Mouse (Mus musculus) cerebral cortex, adult 2 months (tissue): ENCODE results near the gene H2-M10.3.

ENCODE experiments used
- WGBS: fragments of 180-500 bp; shearing (Covaris S2); methylation state at CpG from one replicate; pipeline ENCODE4 v1.1.7; 2018; 5-methylcytosine and 5-hydroxymethylcytosine counted together

H2-M10.3 gene

GRCm38 (mm10) chr17:36368317-36368716, at the start of gene H2-M10.3:
Gene H2-M10.3, minus strand, starts transcription at chr17:36368417.
- WGBS = 93% methylated on average over 2 of the region's 2 CpGs

GRCm38 (mm10) chr17:36417416-36417815, 49.2 kb upstream of the H2-M10.3 start:
- WGBS = 60% methylated on average over 2 of the region's 2 CpGs

- 72% methylated on average over 1 of the region's 1 CpGs for WGBS
Measured at GRCm38 (mm10) chr17:36415407-36415806, 47.2 kb upstream of the H2-M10.3 start.

DNA sequence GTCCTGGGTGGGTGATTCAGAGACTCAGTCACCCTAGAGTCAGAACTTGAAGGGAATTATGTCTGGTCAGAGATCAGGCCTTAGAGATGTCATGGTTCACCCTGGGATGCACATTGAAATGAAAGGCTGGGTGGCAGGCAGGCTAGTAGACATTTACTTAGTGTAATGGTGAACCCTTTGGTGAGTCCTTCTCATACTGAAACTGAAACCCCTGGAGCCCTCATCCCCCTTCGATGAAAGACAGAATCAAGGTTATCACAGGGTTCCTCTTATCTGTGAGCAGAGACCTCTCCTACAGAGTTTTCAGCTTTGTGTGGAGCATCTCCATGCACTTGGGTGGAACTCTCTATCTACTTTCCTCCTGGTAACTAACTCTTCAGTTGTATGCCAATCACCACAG, 46.1 kb upstream of the H2-M10.3 start:
- WGBS = 88% methylated on average over 1 of the region's 1 CpGs

- WGBS = 80% methylated on average over 2 of the region's 2 CpGs
Measured at GRCm38 (mm10) chr17:36389907-36390306, 21.7 kb upstream of the H2-M10.3 start.

- 33% methylated on average over 3 of the region's 3 CpGs for WGBS
Measured at GRCm38 (mm10) chr17:36355763-36356162, 12.5 kb downstream of the H2-M10.3 start.

GRCm38 (mm10) chr17:36326055-36326454, 42.2 kb downstream of the H2-M10.3 start, which contains the start of gene H2-M10.1:
Gene H2-M10.1, minus strand, starts transcription at chr17:36326155.
- 90% methylated on average over 4 of the region's 4 CpGs for WGBS

- WGBS = 23% methylated on average over 5 of the region's 5 CpGs
Measured at GRCm38 (mm10) chr17:36315689-36316253, 52.4 kb downstream of the H2-M10.3 start.

DNA sequence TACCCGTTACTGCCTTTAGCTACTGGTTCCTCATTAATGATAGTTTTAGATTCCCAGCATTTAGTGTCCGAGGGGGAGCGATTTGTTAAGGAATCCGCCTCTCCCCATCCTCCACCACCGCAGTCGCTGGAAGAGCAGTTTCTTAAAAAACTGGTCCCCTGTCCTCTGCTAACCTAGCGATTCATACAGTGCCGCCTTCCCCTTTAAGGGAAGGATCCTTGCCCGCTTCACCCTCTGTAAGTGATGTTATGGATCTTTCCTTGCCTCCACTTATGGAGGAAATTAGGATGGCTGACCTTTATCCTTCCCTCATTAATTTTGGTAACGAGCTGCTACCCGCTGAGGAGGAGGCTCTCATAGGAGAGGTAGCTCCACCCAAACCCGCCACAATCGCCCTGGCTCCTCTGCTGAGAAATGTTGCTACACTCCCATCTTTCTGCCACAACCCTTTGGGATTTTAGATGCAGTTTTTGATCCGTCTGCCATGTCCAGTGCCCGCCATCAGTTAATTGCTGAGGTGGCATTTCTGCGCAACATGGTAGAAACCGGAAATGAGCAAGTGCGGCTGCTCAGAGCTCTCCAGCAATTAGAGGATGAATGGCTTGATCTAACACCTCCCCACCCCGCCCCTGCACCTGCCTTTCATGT, 53.1 kb downstream of the H2-M10.3 start:
- under 1% methylated on average over 19 of the region's 19 CpGs for WGBS
